Mouse (Mus musculus): ENCODE data around the gene Pcgf6. TPM values are rescaled to one million over a fixed set of nuclear protein-coding genes. Genes with fewer than 3 reads are reported as not detected.
A peak's percentile ranks its signal among the peaks of the same experiment; 100 is the strongest.

Gene Pcgf6
- polyA plus RNA-seq, 1 experiment from 2014 or later, result 31.1 TPM

DNA sequence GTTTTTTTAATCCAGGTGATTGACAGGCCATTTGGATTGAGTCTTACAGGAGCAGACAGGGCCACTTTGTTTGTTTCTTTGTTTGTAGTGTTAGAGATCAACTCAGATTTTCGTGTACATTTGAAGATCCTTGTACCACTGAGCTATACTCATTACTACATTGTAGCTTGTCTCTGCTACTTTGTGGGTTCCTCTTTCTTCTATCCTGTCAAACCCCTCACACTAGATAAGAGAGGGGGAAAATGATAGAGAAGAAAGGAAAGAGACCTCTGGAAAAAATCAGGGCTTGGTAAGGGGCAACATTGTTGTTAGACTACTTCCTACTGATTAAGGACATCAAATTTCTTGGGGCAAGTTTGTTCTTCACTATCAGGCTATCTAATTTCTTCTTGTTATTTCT, 7.0 kb upstream of the Pcgf6 start:
- H3K9ac ChIP-seq (ENCODE audit: low read length), result no peak overlapping the region
- no peaks in the 10 kb centered on the region for H3K27me3 ChIP-seq (replicated peaks; ENCODE audit: control insufficient read depth, insufficient read depth, low read length)
- H3K4me3 ChIP-seq (ENCODE audit: low read depth, low read length), result no peak overlapping the region
- H3K27ac ChIP-seq (ENCODE audit: low read depth), result no peak overlapping the region
- H3K36me3 ChIP-seq (ENCODE audit: control insufficient read depth, insufficient read depth, low read length), result no peaks in the 10 kb centered on the region
- DNase-seq (ENCODE audit: low spot score), result no peak
- H3K4me2 ChIP-seq (ENCODE audit: low read length), result no peak overlapping the region
- WGBS, result 86% methylated on average over 1 of the region's 1 CpGs
- no peaks in the 10 kb centered on the region for H3K4me1 ChIP-seq (replicated peaks; ENCODE audit: control insufficient read depth, insufficient read depth, low read length)
- H3K9me3 ChIP-seq (ENCODE audit: control insufficient read depth, low read length), result no peaks in the 10 kb centered on the region
- no peak for ATAC-seq (replicated peaks; ENCODE audit: low FRiP score, low TSS enrichment, low read depth)

DNA sequence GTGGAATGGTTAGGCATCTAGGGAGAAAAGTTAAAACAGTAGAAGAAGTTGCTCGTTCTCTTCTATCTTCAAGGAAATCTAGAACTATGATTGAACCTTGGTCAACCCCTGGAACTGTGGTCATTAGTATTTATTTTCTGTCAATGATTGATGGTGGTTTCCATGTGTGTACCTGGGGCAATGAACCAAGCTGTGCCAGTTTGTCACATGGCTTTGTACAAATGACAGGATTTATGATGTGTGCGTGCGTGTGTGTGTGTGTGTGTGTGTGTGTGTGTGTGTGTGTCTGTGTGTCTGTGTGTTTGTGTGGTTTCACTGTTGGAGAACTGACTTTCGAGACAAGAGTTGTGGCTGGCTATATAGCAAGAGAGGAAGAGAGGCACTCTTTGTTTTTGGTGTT, 2.8 kb upstream of the Pcgf6 start:
- DNase-seq (ENCODE audit: low spot score) (no peak), ATAC-seq (replicated peaks; ENCODE audit: low FRiP score, low TSS enrichment, low read depth) (peak; percentile 50; the same call in 1 of the 2 replicates)
- Histone ChIP-seq H3K4me3 (ENCODE audit: low read depth, low read length) (no peak overlapping the region), H3K4me2 (ENCODE audit: low read length) (no peak overlapping the region), H3K36me3 (ENCODE audit: control insufficient read depth, insufficient read depth, low read length) (no peaks in the 10 kb centered on the region), H3K27me3 (replicated peaks; ENCODE audit: control insufficient read depth, insufficient read depth, low read length) (no peaks in the 10 kb centered on the region), H3K9me3 (ENCODE audit: control insufficient read depth, low read length) (no peaks in the 10 kb centered on the region), H3K4me1 (replicated peaks; ENCODE audit: control insufficient read depth, insufficient read depth, low read length) (peaks cover 4% of the 10 kb centered on the region), H3K9ac (ENCODE audit: low read length) (no peak overlapping the region), H3K27ac (ENCODE audit: low read depth) (0 out of 2 replicates have a peak overlapping the region, but pooled peaks have one; percentile 22)
- 67% methylated on average over 4 of the region's 4 CpGs for WGBS

DNA sequence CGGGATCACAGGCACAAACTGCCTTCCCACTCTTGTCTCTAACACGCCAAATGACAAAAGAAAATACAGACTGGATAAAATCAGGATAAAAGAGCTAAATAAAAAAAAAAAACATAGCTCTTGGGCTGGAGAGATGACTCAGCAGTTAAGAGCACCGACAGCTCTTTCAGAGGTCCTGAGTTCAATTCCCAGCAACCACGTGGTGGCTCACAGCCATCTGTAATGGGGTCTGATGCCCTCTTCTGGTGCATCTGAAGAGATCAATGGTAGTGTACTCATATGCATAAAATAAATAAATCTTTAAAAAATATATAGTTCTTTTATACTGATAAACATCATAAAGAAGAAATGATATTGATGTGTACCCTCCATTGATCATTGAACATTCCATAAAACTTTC, 2.2 kb upstream of the Pcgf6 start:
- 78% methylated on average over 4 of the region's 4 CpGs for WGBS
- peaks cover 4% of the 10 kb centered on the region for H3K4me1 ChIP-seq (replicated peaks; ENCODE audit: control insufficient read depth, insufficient read depth, low read length)
- 0 out of 2 replicates have a peak overlapping the region, but pooled peaks have one; percentile 16 for H3K27ac ChIP-seq (ENCODE audit: low read depth)
- no peak overlapping the region for H3K4me3 ChIP-seq (ENCODE audit: low read depth, low read length)
- H3K36me3 ChIP-seq (ENCODE audit: control insufficient read depth, insufficient read depth, low read length), result no peaks in the 10 kb centered on the region
- H3K4me2 ChIP-seq (ENCODE audit: low read length), result no peak overlapping the region
- no peaks in the 10 kb centered on the region for H3K27me3 ChIP-seq (replicated peaks; ENCODE audit: control insufficient read depth, insufficient read depth, low read length)
- no peak overlapping the region for H3K9ac ChIP-seq (ENCODE audit: low read length)
- ATAC-seq (replicated peaks; ENCODE audit: low FRiP score, low TSS enrichment, low read depth), result no peak
- no peaks in the 10 kb centered on the region for H3K9me3 ChIP-seq (ENCODE audit: control insufficient read depth, low read length)
- no peak for DNase-seq (ENCODE audit: low spot score)

DNA sequence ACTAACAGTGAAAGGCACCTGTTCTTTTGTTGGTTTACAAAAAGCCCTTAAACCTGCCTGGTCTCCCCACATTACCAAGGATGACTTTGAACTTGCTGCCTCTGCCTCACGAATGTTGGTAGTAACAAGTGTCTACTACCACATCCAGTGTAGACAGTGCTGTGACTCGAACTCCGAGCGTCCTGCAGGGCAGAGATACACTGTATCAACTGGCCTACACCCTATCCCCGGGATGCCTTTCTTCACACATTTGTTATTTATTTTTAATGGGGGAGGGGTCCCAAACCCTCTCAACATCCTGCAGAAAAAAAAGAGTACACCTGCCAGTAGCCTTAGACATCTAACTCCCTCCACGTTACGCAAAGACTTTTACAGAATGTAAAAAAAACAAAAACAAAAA, 866 bp downstream of the Pcgf6 start:
- Histone ChIP-seq H3K27me3 (replicated peaks; ENCODE audit: control insufficient read depth, insufficient read depth, low read length) (no peaks in the 10 kb centered on the region), H3K4me1 (replicated peaks; ENCODE audit: control insufficient read depth, insufficient read depth, low read length) (peaks cover 4% of the 10 kb centered on the region), H3K9me3 (ENCODE audit: control insufficient read depth, low read length) (no peaks in the 10 kb centered on the region), H3K9ac (ENCODE audit: low read length) (peak overlapping the region; percentile 77), H3K36me3 (ENCODE audit: control insufficient read depth, insufficient read depth, low read length) (peaks cover 20% of the 10 kb centered on the region; the same call in 1 of the 2 replicates), H3K27ac (ENCODE audit: low read depth) (no peak overlapping the region), H3K4me2 (ENCODE audit: low read length) (peak overlapping the region; percentile 77), H3K4me3 (ENCODE audit: low read depth, low read length) (peak overlapping the region; percentile 89)
- DNase-seq (ENCODE audit: low spot score) (no peak), ATAC-seq (replicated peaks; ENCODE audit: low FRiP score, low TSS enrichment, low read depth) (no peak; the same call in 1 of the 2 replicates)
- WGBS, result 6% methylated on average over 7 of the region's 7 CpGs

DNA sequence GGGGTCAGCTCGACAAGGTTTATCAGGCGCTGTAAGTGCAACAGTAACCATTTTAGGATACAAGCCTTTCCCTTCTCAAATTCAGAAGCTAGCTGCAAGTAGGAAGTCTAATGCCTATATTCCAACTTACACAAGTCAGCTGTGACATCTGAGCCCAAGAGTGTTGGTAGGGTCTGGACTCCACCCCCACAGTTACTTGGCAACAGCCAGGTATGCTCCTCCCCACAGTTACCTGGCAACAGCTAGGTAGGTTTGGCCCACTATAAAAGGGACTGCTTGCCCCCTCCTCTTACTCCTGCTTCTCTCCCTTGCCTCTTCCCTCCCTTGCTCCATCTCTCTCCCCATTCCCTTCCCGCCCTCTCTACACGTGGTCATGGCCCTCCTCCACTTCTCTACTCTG, 1.6 kb downstream of the Pcgf6 start:
- no peaks in the 10 kb centered on the region for H3K9me3 ChIP-seq (ENCODE audit: control insufficient read depth, low read length)
- no peak overlapping the region for H3K27ac ChIP-seq (ENCODE audit: low read depth)
- peaks cover 4% of the 10 kb centered on the region for H3K4me1 ChIP-seq (replicated peaks; ENCODE audit: control insufficient read depth, insufficient read depth, low read length)
- no peak overlapping the region for H3K4me3 ChIP-seq (ENCODE audit: low read depth, low read length)
- no peak overlapping the region for H3K9ac ChIP-seq (ENCODE audit: low read length)
- WGBS, result 63% methylated on average over 4 of the region's 4 CpGs
- H3K36me3 ChIP-seq (ENCODE audit: control insufficient read depth, insufficient read depth, low read length), result peaks cover 24% of the 10 kb centered on the region; the same call in 1 of the 2 replicates
- DNase-seq (ENCODE audit: low spot score) (no peak), ATAC-seq (replicated peaks; ENCODE audit: low FRiP score, low TSS enrichment, low read depth) (no peak)
- no peaks in the 10 kb centered on the region for H3K27me3 ChIP-seq (replicated peaks; ENCODE audit: control insufficient read depth, insufficient read depth, low read length)
- H3K4me2 ChIP-seq (ENCODE audit: low read length), result peak overlapping the region; percentile 77

DNA sequence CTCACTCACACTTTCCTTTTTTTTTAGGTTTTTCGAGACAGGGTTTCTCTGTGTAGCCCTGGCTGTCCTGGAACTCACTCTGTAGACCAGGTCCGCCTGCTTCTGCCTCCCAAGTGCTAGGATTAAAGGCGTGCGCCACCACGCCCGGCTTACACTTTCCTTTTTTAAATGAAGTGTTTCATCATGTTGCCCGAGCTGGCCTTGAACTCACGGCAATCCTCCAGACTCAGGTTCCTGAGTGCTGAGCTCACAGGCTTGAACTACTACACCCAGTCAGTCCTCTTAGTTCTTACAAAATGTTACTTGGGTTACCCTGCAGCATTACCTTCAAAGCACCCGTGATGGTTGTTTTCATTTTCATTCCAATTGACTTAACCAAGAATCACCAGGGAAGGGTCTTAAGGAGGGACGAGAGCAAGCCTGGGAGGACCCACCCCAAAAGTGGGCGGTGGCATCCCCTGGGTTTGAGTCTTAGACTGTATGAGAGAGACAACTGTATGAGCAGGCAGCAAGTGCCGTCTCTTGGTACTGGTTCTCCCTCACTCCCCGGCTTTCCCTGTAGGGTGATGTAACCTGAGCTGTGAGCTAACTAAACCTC, 3.4 kb downstream of the Pcgf6 start:
- H3K9ac ChIP-seq (ENCODE audit: low read length), result no peak overlapping the region
- no peaks in the 10 kb centered on the region for H3K9me3 ChIP-seq (ENCODE audit: control insufficient read depth, low read length)
- no peak overlapping the region for H3K4me2 ChIP-seq (ENCODE audit: low read length)
- no peak overlapping the region for H3K4me3 ChIP-seq (ENCODE audit: low read depth, low read length)
- H3K27me3 ChIP-seq (replicated peaks; ENCODE audit: control insufficient read depth, insufficient read depth, low read length), result no peaks in the 10 kb centered on the region
- peaks cover 24% of the 10 kb centered on the region; the same call in 1 of the 2 replicates for H3K36me3 ChIP-seq (ENCODE audit: control insufficient read depth, insufficient read depth, low read length)
- ATAC-seq (replicated peaks; ENCODE audit: low FRiP score, low TSS enrichment, low read depth), result no peak
- 85% methylated on average over 13 of the region's 13 CpGs for WGBS
- DNase-seq (ENCODE audit: low spot score), result no peak
- no peak overlapping the region for H3K27ac ChIP-seq (ENCODE audit: low read depth)
- peaks cover 4% of the 10 kb centered on the region for H3K4me1 ChIP-seq (replicated peaks; ENCODE audit: control insufficient read depth, insufficient read depth, low read length)

DNA sequence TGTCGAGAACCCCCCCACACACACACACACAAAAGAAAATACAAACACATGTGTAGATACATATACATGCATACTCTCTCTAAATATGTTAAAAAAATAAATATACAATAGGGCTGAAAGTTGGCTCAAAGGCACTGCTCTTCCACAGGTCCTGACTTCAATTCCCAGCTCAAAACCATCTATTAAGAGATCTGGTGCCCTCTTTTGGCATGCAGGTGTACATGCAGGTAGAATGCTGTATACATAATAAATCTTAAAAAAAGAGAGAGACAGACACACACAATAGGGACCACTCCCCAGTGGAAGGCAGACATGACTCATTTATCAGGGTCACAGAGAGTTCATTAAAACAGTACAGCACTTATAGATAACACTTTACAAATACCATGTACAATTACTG, 4.4 kb downstream of the Pcgf6 start:
- Histone ChIP-seq H3K27ac (ENCODE audit: low read depth) (no peak overlapping the region), H3K9me3 (ENCODE audit: control insufficient read depth, low read length) (no peaks in the 10 kb centered on the region), H3K27me3 (replicated peaks; ENCODE audit: control insufficient read depth, insufficient read depth, low read length) (no peaks in the 10 kb centered on the region), H3K4me1 (replicated peaks; ENCODE audit: control insufficient read depth, insufficient read depth, low read length) (peaks cover 4% of the 10 kb centered on the region), H3K4me3 (ENCODE audit: low read depth, low read length) (no peak overlapping the region), H3K9ac (ENCODE audit: low read length) (no peak overlapping the region), H3K36me3 (ENCODE audit: control insufficient read depth, insufficient read depth, low read length) (peaks cover 30% of the 10 kb centered on the region; the same call in 1 of the 2 replicates), H3K4me2 (ENCODE audit: low read length) (no peak overlapping the region)
- WGBS, result 91% methylated on average over 1 of the region's 1 CpGs
- DNase-seq (ENCODE audit: low spot score) (no peak), ATAC-seq (replicated peaks; ENCODE audit: low FRiP score, low TSS enrichment, low read depth) (no peak)

DNA sequence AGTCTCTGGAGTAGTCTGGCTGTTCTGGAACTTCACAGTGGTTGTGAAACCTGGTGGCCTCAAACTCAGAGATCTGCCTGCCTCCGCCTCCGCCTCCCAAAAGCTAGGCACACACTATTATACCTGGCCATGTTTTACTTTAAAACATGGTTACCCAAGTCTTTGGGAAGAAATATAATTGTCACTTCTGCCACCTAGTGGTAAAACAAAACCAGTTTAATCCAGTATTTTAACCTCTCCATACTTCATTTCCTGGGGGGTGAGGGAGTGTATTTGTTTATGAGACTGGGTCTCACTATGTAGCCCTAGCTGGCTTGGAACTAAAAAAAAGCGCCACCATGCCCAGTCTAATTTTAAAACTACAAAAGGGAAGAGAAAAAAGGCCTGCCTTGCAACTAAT, 7.1 kb downstream of the Pcgf6 start:
- WGBS, result 90% methylated on average over 3 of the region's 3 CpGs
- Histone ChIP-seq H3K27me3 (replicated peaks; ENCODE audit: control insufficient read depth, insufficient read depth, low read length) (no peaks in the 10 kb centered on the region), H3K36me3 (ENCODE audit: control insufficient read depth, insufficient read depth, low read length) (peaks cover 55% of the 10 kb centered on the region), H3K4me3 (ENCODE audit: low read depth, low read length) (no peak overlapping the region), H3K4me2 (ENCODE audit: low read length) (no peak overlapping the region), H3K4me1 (replicated peaks; ENCODE audit: control insufficient read depth, insufficient read depth, low read length) (no peaks in the 10 kb centered on the region), H3K9me3 (ENCODE audit: control insufficient read depth, low read length) (no peaks in the 10 kb centered on the region), H3K9ac (ENCODE audit: low read length) (no peak overlapping the region), H3K27ac (ENCODE audit: low read depth) (no peak overlapping the region)
- no peak for ATAC-seq (replicated peaks; ENCODE audit: low FRiP score, low TSS enrichment, low read depth)
- no peak for DNase-seq (ENCODE audit: low spot score)

All from intestine, embryonic 14.5 days (tissue).